Mouse (Mus musculus): ENCODE measurements around the gene Prdm16.

GRCm38 (mm10) chr4:154396652-154397301 is 239.9 kb downstream of the Prdm16 start:
- TF ChIP-seq CTCF (conservative IDR thresholded peaks at IDR 0.05; ENCODE audit: low read length) (no peak), POU5F1 (IDR thresholded peaks at IDR 0.05; ENCODE audit: borderline replicate concordance, low read length) (no peak)

All from E14TG2a.4 (cell line).